Mouse (Mus musculus): Measurements from ENCODE around the gene Rad51b.

DNA sequence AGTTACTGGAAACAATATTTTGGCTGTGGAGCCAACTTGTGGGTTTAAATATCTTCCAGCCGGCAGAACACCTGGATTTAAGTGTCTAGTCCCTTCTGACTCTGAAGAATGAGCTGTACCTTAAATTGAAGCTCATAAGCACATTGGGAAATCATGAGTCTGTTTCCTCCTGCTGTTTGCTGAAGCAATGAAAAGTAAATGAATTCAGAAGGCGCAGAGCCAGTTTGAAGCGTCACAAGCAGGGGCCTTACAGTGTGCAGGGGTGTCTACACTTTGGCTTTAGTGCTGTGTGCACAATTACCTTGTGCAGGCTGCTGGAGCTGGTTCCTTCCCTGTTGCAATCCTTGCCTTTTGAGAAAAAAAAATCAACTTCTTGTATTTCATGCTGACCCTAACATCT is 305.6 kb downstream of the Rad51b start:
- TF ChIP-seq CTCF (IDR thresholded peaks at IDR 0.05; ENCODE audit: insufficient read depth, low read length) (no peak), POLR2A (IDR thresholded peaks at IDR 0.05; ENCODE audit: borderline replicate concordance, extremely low read depth, low read depth, low read length) (no peak)
